Mouse (Mus musculus) midbrain, embryonic 15.5 days (tissue): Measurements from ENCODE around the gene Shank1. TPM values are rescaled to one million over a fixed set of nuclear protein-coding genes. Genes with fewer than 3 reads are reported as not detected.
A peak's percentile ranks its signal among the peaks of the same experiment; 100 is the strongest.

Source experiments
- ATAC-seq: fragments of 200-750 bp; cut with Nextera tagmentation; replicated peaks from 2 replicates; pipeline ENCODE4 v1.8.0; 2017; ENCODE audit warnings: moderate TSS enrichment
- H3K27ac ChIP-seq: fragments of 300-500 bp; sonication (generic); 2 replicates; pipeline ENCODE4 v1.5.1; 2015; ENCODE audit warnings: mild to moderate bottlenecking, inconsistent platforms
- H3K27me3 ChIP-seq: fragments of 300-500 bp; sonication (generic); replicated peaks from 2 replicates; pipeline ENCODE4 v1.6.1; 2015; ENCODE audit warnings: inconsistent platforms
- H3K36me3 ChIP-seq: fragments of 300-500 bp; sonication (generic); replicated peaks from 2 replicates; pipeline ENCODE4 v1.6.1; 2015; ENCODE audit warnings: inconsistent platforms
- H3K4me1 ChIP-seq: fragments of 300-500 bp; sonication (generic); 2 replicates; pipeline ENCODE4 v1.6.1; 2015; ENCODE audit warnings: inconsistent platforms
- H3K4me2 ChIP-seq: fragments of 300-500 bp; sonication (generic); 2 replicates; pipeline ENCODE4 v1.6.1; 2015; ENCODE audit warnings: inconsistent platforms, mild to moderate bottlenecking, moderate library complexity
- H3K4me3 ChIP-seq: fragments of 300-500 bp; sonication (generic); 2 replicates; pipeline ENCODE4 v1.5.1; 2015; ENCODE audit warnings: mild to moderate bottlenecking, inconsistent platforms
- H3K9ac ChIP-seq: fragments of 300-500 bp; sonication (generic); 2 replicates; pipeline ENCODE4 v1.6.1; 2015; ENCODE audit warnings: mild to moderate bottlenecking, inconsistent platforms
- H3K9me3 ChIP-seq: fragments of 300-500 bp; sonication (generic); 2 replicates; pipeline ENCODE4 v1.6.1; 2016; ENCODE audit warnings: inconsistent platforms
- WGBS: fragments of 180-500 bp; shearing (Covaris S2); methylation state at CpG from one replicate; pipeline ENCODE4 v1.1.7; 2015; ENCODE audit warnings: mixed read lengths; 5-methylcytosine and 5-hydroxymethylcytosine counted together
- polyA plus RNA-seq: library from polyadenylated mRNA; unstranded; fragments of >200 nt; fragmentation: Nextera tagmentation; extraction: Ambion mirVana; gene quantifications from 2 replicates; pipeline ENCODE4 v1.2.1, GENCODE M21; 2015

Gene Shank1
- polyA plus RNA-seq, 1 experiment from 2014 or later = 46.5 TPM

DNA sequence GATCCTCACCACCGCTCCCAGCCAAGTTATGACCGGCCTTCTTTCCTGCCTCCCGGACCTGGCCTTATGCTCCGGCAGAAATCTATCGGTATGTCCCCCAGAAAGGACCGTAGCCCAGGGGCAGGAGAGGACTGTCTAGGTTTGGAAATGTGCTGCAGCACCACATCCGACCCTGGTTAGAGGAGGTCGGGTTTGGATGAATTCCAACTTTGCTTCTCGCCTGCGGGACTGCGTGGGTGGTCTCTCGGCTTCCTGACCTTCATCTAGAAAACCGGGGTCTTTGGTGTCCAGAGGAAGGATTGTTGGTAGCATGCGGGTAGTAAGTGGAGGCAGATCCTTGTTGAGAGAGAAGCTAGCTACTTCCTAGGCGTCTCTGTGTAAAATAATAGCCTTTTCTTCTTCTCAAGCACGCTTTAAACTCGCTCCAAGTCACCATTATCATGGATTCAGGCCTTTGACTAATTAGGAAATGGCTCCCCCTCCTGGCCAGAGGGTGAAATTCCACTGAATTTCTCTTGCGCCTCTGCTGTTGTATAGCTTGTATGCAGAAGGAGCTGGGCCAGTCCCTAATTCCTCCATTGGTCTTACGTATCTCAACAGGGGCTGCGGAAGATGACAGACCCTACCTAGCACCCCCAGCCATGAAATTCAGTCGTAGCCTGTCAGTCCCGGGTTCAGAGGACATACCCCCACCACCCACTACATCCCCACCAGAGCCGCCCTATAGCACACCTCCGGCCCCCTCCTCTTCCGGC, 41.1 kb downstream of the Shank1 start:
- WGBS = 4% methylated on average over 25 of the region's 25 CpGs

DNA sequence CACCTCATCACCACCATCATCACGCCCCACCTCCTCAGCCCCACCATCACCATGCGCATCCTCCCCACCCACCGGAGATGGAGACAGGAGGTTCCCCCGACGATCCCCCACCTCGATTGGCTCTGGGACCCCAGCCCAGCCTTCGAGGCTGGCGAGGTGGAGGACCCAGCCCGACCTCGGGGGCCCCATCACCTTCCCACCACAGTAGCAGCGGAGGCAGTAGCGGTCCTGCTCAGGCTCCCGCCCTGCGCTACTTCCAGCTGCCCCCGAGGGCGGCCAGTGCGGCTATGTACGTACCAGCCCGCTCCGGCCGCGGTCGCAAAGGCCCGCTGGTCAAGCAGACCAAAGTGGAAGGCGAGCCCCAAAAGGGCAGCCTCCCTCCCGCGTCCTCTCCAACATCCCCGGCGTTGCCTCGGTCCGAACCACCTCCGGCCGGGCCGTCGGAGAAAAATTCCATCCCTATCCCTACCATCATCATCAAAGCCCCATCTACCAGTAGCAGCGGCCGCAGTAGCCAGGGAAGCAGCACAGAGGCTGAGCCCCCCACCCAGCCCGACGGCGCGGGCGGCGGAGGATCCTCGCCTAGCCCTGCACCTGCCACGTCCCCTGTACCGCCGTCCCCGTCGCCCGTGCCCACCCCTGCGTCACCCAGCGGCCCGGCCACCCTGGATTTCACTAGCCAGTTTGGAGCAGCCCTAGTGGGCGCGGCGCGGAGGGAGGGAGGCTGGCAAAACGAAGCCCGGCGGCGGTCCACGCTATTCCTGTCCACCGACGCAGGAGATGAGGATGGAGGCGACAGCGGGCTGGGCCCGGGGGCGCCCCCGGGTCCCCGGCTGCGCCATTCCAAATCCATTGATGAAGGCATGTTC, 42.1 kb downstream of the Shank1 start:
- H3K4me2 ChIP-seq = no peak overlapping the region
- 9% methylated on average over 70 of the region's 71 CpGs for WGBS
- H3K36me3 ChIP-seq = peaks cover 13% of the 10 kb centered on the region; the same call in 1 of the 2 replicates
- H3K9me3 ChIP-seq = no peaks in the 10 kb centered on the region
- peaks cover 38% of the 10 kb centered on the region for H3K4me1 ChIP-seq
- H3K27ac ChIP-seq = no peak overlapping the region
- peaks cover 32% of the 10 kb centered on the region for H3K27me3 ChIP-seq
- peak; percentile 28 for ATAC-seq
- 0 out of 2 replicates have a peak overlapping the region, but pooled peaks have one; percentile 4 for H3K9ac ChIP-seq
- H3K4me3 ChIP-seq = 0 out of 2 replicates have a peak overlapping the region, but pooled peaks have one; percentile 0

More for the DNA sequence above, 41.1 kb downstream of the Shank1 start:
- H3K9me3 ChIP-seq = no peaks in the 10 kb centered on the region
- ATAC-seq = peak; percentile 59
- peak overlapping the region; percentile 45; the same call in 1 of the 2 replicates for H3K27ac ChIP-seq
- no peak overlapping the region for H3K4me3 ChIP-seq
- peaks cover 32% of the 10 kb centered on the region for H3K27me3 ChIP-seq
- peaks cover 18% of the 10 kb centered on the region for H3K36me3 ChIP-seq
- peak overlapping the region; percentile 23; the same call in 1 of the 2 replicates for H3K9ac ChIP-seq
- H3K4me2 ChIP-seq = peak overlapping the region; percentile 25
- peaks cover 30% of the 10 kb centered on the region for H3K4me1 ChIP-seq

DNA sequence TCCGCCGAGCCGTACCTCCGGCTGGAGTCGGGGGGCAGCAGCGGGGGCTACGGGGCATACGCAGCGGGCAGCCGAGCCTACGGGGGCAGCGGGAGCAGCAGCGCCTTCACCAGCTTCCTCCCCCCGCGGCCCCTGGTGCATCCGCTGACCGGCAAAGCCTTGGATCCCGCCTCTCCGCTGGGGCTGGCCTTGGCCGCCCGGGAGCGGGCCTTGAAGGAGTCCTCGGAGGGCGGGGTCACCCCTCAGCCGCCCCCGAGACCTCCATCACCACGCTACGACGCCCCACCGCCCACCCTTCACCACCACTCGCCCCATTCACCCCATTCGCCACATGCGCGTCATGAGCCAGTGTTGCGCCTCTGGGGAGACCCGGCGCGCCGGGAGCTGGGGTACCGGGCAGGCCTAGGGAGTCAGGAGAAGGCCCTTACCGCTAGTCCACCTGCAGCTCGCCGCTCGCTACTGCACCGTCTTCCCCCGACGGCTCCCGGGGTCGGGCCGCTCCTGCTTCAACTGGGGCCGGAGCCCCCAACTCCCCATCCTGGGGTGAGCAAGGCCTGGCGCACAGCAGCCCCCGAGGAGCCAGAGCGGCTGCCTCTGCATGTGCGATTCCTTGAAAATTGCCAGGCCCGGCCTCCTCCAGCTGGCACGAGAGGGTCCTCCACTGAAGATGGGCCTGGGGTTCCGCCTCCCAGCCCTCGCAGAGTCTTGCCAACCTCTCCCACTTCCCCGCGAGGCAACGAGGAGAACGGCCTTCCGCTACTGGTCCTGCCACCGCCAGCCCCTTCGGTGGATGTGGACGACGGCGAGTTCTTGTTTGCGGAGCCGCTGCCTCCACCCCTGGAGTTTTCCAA, 42.9 kb downstream of the Shank1 start:
- peak overlapping the region; percentile 0; the same call in 1 of the 2 replicates for H3K4me3 ChIP-seq
- no peak for ATAC-seq
- H3K4me1 ChIP-seq = peaks cover 46% of the 10 kb centered on the region
- no peak overlapping the region for H3K4me2 ChIP-seq
- H3K9ac ChIP-seq = no peak overlapping the region
- H3K27ac ChIP-seq = no peak overlapping the region
- H3K27me3 ChIP-seq = peaks cover 36% of the 10 kb centered on the region
- H3K36me3 ChIP-seq = peaks cover 12% of the 10 kb centered on the region; the same call in 1 of the 2 replicates
- 8% methylated on average over 69 of the region's 71 CpGs for WGBS
- H3K9me3 ChIP-seq = no peaks in the 10 kb centered on the region

DNA sequence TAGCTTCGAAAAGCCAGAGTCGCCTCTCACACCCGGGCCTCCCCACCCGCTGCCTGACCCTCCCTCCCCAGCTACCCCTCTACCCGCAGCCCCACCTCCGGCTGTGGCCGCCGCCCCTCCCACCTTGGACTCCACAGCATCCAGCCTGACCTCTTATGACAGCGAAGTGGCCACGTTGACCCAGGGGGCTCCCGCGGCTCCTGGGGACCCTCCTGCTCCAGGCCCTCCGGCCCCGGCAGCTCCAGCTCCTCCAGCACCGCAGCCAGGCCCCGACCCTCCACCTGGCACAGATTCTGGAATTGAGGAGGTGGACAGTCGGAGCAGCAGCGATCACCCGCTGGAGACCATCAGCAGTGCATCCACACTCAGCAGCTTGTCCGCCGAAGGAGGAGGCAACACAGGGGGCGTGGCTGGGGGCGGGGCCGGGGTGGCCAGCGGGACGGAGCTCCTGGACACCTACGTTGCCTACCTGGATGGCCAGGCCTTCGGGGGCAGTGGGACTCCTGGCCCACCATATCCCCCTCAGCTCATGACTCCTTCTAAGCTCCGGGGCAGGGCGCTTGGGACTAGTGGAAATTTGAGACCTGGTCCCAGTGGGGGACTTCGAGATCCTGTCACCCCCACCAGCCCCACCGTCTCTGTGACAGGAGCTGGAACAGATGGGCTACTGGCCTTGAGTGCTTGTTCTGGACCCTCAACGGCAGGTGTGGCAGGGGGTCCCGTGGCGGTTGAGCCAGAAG, 43.7 kb downstream of the Shank1 start:
- Histone ChIP-seq H3K4me2 (peak overlapping the region; percentile 8; the same call in 1 of the 2 replicates), H3K9me3 (no peaks in the 10 kb centered on the region), H3K27ac (no peak overlapping the region), H3K27me3 (peaks cover 36% of the 10 kb centered on the region), H3K36me3 (peaks cover 10% of the 10 kb centered on the region; the same call in 1 of the 2 replicates), H3K9ac (no peak overlapping the region), H3K4me3 (no peak overlapping the region), H3K4me1 (peaks cover 52% of the 10 kb centered on the region)
- WGBS = 5% methylated on average over 35 of the region's 35 CpGs
- ATAC-seq = no peak

DNA sequence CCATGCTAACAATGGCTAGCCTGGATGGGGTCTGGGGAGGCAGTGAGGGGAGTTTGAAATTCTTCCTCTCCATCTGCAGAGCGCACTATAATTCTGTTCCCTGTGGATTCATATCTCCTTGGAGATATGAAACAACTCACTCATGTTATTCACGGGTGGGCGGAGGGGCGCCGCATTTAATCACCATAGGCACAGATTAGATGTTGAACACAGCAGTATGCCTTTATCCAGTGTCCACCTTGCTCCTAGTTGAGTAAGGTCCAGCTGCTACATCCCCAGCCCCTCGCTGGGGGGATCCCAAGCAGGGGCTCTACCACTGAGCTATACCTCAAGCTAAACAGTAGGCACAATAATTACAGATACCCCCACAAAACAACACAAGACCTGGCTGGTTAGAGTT, 45.4 kb downstream of the Shank1 start:
- Histone ChIP-seq H3K4me1 (peaks cover 60% of the 10 kb centered on the region), H3K9ac (no peak overlapping the region), H3K36me3 (peaks cover 4% of the 10 kb centered on the region; the same call in 1 of the 2 replicates), H3K9me3 (no peaks in the 10 kb centered on the region), H3K27me3 (peaks cover 36% of the 10 kb centered on the region), H3K4me2 (no peak overlapping the region), H3K27ac (no peak overlapping the region), H3K4me3 (no peak overlapping the region)
- 58% methylated on average over 6 of the region's 6 CpGs for WGBS
- ATAC-seq = no peak

DNA sequence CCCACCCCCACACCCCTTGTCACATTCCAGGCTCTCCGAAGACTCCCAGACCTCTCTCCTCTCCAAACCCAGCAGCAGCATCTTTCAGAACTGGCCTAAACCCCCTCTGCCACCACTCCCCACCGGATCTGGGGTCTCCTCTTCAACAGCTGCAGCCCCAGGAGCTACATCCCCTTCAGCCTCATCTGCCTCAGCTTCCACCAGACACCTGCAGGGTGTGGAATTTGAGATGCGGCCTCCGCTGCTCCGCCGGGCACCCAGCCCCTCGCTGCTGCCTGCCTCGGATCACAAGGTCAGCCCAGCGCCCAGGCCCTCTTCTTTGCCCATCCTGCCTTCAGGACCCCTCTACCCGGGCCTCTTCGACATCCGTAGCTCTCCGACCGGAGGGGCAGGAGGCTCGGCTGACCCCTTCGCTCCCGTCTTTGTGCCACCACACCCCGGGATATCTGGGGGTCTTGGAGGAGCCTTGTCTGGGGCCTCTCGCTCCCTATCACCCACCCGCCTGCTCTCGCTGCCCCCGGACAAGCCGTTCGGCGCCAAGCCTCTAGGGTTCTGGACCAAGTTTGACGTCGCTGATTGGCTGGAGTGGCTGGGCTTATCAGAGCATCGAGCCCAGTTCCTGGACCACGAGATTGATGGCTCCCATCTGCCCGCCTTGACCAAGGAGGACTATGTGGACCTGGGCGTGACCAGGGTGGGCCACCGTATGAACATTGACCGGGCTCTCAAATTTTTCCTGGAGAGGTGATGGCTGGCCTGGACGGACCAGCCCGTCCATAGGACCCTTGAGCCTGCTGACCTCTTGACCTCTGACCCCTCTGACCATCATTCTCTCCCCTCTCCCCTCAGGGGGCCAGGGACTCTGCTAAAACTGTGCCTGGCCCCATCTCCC, 46.8 kb downstream of the Shank1 start:
- Histone ChIP-seq H3K27me3 (peaks cover 30% of the 10 kb centered on the region), H3K9me3 (no peaks in the 10 kb centered on the region), H3K9ac (no peak overlapping the region), H3K27ac (peak overlapping the region; percentile 55; the same call in 1 of the 2 replicates), H3K4me1 (peaks cover 55% of the 10 kb centered on the region), H3K4me2 (peak overlapping the region; percentile 20; the same call in 1 of the 2 replicates), H3K4me3 (peak overlapping the region; percentile 7; the same call in 1 of the 2 replicates), H3K36me3 (peaks cover 4% of the 10 kb centered on the region; the same call in 1 of the 2 replicates)
- ATAC-seq = no peak
- 6% methylated on average over 35 of the region's 35 CpGs for WGBS

DNA sequence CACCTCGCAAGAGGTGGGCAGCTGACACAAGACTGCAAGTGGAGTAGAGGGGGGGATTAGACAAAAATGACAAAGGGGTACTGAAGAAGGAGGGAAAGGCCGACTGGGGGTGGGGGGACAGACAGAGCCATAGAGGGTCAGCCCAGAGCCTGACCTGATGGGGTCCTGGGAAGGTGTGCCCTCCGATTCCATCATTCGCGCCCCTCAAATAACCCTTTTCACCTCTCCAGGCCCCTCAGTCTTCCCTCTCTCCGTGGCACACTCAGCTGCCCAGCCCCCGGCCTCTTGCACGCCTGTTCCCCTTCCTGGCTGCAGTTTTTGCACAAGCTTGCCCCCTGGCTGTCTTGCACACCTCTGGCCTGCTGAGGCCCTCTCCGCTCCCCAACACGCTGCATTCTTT, 47.5 kb downstream of the Shank1 start:
- peak overlapping the region; percentile 20; the same call in 1 of the 2 replicates for H3K4me2 ChIP-seq
- 12% methylated on average over 10 of the region's 10 CpGs for WGBS
- no peak overlapping the region for H3K4me3 ChIP-seq
- no peak for ATAC-seq
- peaks cover 27% of the 10 kb centered on the region for H3K27me3 ChIP-seq
- peaks cover 4% of the 10 kb centered on the region; the same call in 1 of the 2 replicates for H3K36me3 ChIP-seq
- H3K9ac ChIP-seq = no peak overlapping the region
- H3K27ac ChIP-seq = peak overlapping the region; percentile 55; the same call in 1 of the 2 replicates
- H3K4me1 ChIP-seq = peaks cover 49% of the 10 kb centered on the region
- no peaks in the 10 kb centered on the region for H3K9me3 ChIP-seq

DNA sequence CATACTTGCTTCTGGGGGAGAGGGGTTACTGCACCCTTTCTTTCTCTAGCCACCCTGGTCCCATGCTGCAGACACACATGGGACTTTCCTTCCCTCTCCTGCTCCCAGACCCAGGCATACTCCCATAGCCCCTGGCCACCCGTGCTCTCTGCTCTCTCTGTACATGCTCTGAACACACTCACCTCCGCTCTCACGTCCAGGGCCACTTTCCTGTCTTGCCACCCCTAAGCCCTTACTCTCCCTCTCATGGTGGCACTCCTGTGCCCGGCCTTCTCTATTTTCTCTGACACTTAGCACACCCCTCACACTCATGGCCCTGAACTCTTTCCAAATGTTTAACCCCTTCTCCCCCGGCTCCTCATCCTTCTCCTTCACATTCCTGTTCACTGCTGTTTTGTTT, 48.0 kb downstream of the Shank1 start:
- 12% methylated on average over 5 of the region's 5 CpGs for WGBS
- Histone ChIP-seq H3K27ac (peak overlapping the region; percentile 55), H3K4me1 (peaks cover 44% of the 10 kb centered on the region)

DNA sequence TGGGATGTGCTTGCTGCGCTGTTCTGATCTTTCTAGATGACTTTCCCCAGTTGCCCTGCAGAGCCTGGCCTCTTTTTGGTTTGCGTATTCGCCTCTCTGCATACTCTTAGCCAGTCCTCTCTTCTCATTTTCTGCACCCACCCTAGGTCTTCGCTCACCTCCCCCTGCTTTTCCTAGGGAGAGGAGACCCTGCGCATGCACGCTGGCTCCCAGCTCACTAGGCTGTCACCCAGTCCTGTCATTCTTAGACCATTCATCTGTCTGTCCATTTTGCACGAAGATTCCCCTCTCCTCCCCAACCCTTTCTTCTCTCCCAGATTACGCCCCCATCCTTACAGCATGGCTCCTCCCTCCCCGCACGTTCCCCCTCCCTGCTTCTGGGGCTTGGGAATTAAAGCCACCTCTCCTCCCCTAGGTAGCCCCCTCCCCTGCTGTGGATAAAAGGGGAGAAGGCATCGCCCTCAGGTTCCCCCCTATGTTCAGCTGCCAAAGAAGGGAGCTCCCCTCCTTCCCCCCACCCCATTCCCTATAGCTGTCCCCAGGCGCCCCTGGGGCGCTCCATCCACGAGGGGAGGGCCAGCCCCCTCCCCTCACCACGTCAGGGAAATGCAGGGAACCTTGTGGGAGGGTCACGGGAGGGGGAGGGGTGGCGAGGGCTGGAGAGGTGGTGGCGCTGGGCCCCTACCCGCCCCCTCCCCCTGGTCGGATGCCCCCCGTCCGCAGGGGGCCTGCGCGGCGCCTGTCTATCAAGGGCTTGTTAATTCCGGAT, 49.0 kb downstream of the Shank1 start:
- H3K27ac ChIP-seq = peak overlapping the region; percentile 95
- no peaks in the 10 kb centered on the region for H3K9me3 ChIP-seq
- peaks cover 37% of the 10 kb centered on the region for H3K4me1 ChIP-seq
- H3K36me3 ChIP-seq = peaks cover 4% of the 10 kb centered on the region; the same call in 1 of the 2 replicates
- peak overlapping the region; percentile 52 for H3K4me3 ChIP-seq
- H3K4me2 ChIP-seq = peak overlapping the region; percentile 97
- peak; percentile 18 for ATAC-seq
- WGBS = 5% methylated on average over 16 of the region's 26 CpGs
- H3K9ac ChIP-seq = peak overlapping the region; percentile 57
- H3K27me3 ChIP-seq = peaks cover 17% of the 10 kb centered on the region

More for the DNA sequence above, 48.0 kb downstream of the Shank1 start:
- H3K36me3 ChIP-seq = peaks cover 4% of the 10 kb centered on the region; the same call in 1 of the 2 replicates
- no peak overlapping the region for H3K9ac ChIP-seq
- H3K9me3 ChIP-seq = no peaks in the 10 kb centered on the region
- H3K4me2 ChIP-seq = peak overlapping the region; percentile 10
- ATAC-seq = no peak
- H3K4me3 ChIP-seq = no peak overlapping the region
- peaks cover 25% of the 10 kb centered on the region for H3K27me3 ChIP-seq
